Mouse (Mus musculus): ENCODE results near the gene Polr3g. TPM values are rescaled to one million over a fixed set of nuclear protein-coding genes. Genes with fewer than 3 reads are reported as not detected.
"Not testable (repeated sequence)": the region's sequence is repeated elsewhere in the genome, so short reads cannot be mapped to it uniquely, and the experiment has no call there.

The Polr3g gene
- total RNA-seq, 2 experiments from 2014 or later: 1.9 to 2.5 TPM

- intact Hi-C loops (cut with DNase I): loop anchor here (1.0 kb wide), 1 partner anchor 202 kb away; no protein-coding TSS in a partner anchor
- no peak for DNase-seq (ENCODE audit: low spot score)
Observed at GRCm38 (mm10) chr13:81641289-81642045, 69.3 kb downstream of the Polr3g start.

GRCm38 (mm10) chr13:81640881-81641280 is 69.9 kb downstream of the Polr3g start:
- DNase-seq (ENCODE audit: low spot score): no peak
- intact Hi-C loops (cut with DNase I): loop anchor here (1.0 kb wide), 1 partner anchor 202 kb away; no protein-coding TSS in a partner anchor

DNA sequence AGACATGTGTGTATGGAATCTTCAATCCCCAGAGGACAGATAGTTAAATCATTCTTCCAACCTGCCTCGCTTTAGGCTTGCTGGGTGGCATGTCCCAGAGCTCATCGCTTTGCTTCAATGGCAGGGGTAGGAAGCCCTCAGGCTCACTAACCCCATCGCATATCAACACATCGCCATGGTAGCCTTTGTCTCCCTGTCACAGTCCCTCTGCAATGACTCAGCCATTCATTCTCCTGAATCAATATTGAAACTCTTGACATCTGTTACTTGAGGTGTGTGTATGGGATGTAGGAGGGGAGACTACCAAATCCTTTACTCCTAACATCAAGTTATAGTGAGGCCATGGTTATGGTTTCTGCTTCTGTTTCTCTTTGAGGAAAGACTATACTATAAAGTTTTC is 71.2 kb downstream of the Polr3g start:
- intact Hi-C loops (cut with DNase I): no loop called here
- DNase-seq (ENCODE audit: low spot score): no peak

DNA sequence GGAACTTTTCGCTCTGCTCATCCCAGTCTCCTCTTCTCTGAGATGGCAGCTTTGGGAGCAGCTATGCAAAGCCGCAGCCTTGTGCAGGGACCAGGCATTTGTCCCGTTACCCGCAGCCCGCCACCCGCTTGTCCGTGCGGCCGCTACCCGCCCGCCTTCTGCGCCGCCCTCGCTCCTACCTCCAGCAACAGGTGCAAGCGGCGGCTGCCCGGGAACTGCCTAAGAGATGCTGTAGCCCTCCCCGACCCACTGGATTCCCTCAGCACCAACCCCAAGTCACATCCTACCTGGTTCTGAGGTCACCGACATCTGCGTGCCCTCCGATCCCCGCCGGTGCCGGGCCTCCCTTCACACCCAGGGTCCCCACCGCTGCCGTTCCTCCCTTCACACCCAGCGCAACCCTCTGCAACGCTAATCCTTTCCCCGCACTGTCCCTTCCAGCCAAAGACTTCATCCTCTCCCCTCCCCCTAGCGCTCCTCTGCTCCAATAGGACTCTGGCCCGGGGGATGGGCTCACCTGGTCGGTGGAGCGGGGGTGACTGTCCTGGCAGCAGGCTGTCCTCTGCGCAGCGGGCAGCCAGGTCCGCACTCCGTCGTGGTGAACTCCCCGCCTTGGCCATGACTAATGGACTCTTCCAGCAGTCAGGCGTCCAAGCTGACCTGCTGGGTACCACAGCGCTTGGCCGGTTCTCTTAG is 77.9 kb downstream of the Polr3g start, which contains the start of gene Adgrv1:
TSS of gene Adgrv1 (minus strand) at position 435 of the 696 bp plus-strand sequence.
- DNase-seq (ENCODE audit: low spot score): no peak
- intact Hi-C loops (cut with DNase I): no loop called here

GRCm38 (mm10) chr13:81630566-81630965 is 80.2 kb downstream of the Polr3g start:
- intact Hi-C loops (cut with DNase I): no loop called here
- no peak for DNase-seq (ENCODE audit: low spot score)

GRCm38 (mm10) chr13:81629395-81629794 is 81.4 kb downstream of the Polr3g start:
- DNase-seq (ENCODE audit: low spot score): no peak
- intact Hi-C loops (cut with DNase I): no loop called here

DNA sequence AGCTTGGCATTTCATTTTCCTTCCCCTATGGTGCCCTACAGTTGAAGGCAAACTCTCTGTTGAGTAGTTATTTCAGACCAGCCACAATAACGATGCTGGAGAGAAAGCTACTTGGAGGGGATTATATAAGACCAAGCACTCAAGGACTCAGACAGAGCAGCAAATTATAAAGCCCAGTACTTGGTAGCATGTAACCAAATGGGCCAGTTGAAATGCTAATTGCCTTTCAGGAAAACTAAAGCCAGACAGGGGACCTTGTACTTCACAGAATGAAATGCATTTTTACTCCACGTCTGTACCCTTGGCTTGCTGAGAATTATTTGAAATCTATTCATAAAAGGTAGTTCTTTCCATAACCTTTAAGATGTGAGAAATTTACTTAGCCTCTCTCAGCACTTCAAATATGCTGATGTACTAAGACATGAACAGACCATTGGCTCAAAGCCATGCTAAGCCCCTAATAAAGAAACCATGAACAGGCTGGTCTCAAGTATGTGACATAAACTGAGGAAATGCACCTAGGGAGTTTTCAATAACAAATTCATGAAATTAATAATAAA is 82.1 kb downstream of the Polr3g start:
- intact Hi-C loops (cut with DNase I): no loop called here
- no peak for DNase-seq (ENCODE audit: low spot score)

- intact Hi-C loops (cut with DNase I); DNase-seq (ENCODE audit: low spot score): not testable (repeated sequence)
Observed at GRCm38 (mm10) chr13:81627861-81628260, 83.0 kb downstream of the Polr3g start.

Other genes starting within 250 kb of the Polr3g start
- under 1 TPM; 0.13 to 0.17 TPM for gene Adgrv1, start 77.9 kb downstream of the Polr3g start, total RNA-seq (2021)
- 10 to 100 TPM; 17.4 to 17.9 TPM for gene Lysmd3, start 53.4 kb downstream of the Polr3g start, total RNA-seq (2021)
- gene Mblac2, start 328 bp upstream of the Polr3g start, total RNA-seq (2021): 1 to 10 TPM; 2.5 to 3.1 TPM
- gene Cetn3, start 72.1 kb upstream of the Polr3g start, total RNA-seq (2021): 10 to 100 TPM; 59.1 TPM